Mouse (Mus musculus) stomach, embryonic 15.5 days (tissue): ENCODE measurements at regions not wholly inside any gene's neighbourhood (a gene's known extent, or its start where the extent isn't known, plus 50 kb on each side); places are given as distances from the start of the nearest gene placed in this dataset.

Source experiments
- ATAC-seq: fragments of 200-750 bp; cut with Nextera tagmentation; 2 replicates; pipeline ENCODE4 v1.8.0; 2017; ENCODE audit warnings: low read depth, moderate number of reproducible peaks, moderate TSS enrichment; ENCODE audit not compliant: insufficient read depth, low FRiP score
- H3K27ac ChIP-seq: fragments of 300-500 bp; sonication (generic); 2 replicates; pipeline ENCODE4 v1.5.1; 2015; ENCODE audit warnings: mild to moderate bottlenecking, inconsistent platforms
- H3K27me3 ChIP-seq: fragments of 300-500 bp; sonication (generic); replicated peaks from 2 replicates; pipeline ENCODE4 v1.6.1; 2015; ENCODE audit warnings: inconsistent platforms
- H3K36me3 ChIP-seq: fragments of 300-500 bp; sonication (generic); 2 replicates; pipeline ENCODE4 v1.6.1; 2015; ENCODE audit warnings: inconsistent platforms
- H3K4me1 ChIP-seq: fragments of 300-500 bp; sonication (generic); 2 replicates; pipeline ENCODE4 v1.6.1; 2015; ENCODE audit warnings: inconsistent platforms
- H3K4me2 ChIP-seq: fragments of 300-500 bp; sonication (generic); 2 replicates; pipeline ENCODE4 v1.6.1; 2015; ENCODE audit warnings: mild to moderate bottlenecking, inconsistent platforms
- H3K4me3 ChIP-seq: fragments of 300-500 bp; sonication (generic); replicated peaks from 2 replicates; pipeline ENCODE4 v1.5.1; 2015; ENCODE audit warnings: inconsistent platforms
- H3K9ac ChIP-seq: fragments of 300-500 bp; sonication (generic); 2 replicates; pipeline ENCODE4 v1.6.1; 2015; ENCODE audit warnings: inconsistent platforms
- H3K9me3 ChIP-seq: fragments of 300-500 bp; sonication (generic); 2 replicates; pipeline ENCODE4 v1.6.1; 2016; ENCODE audit warnings: inconsistent platforms
- WGBS: fragments of 180-500 bp; shearing (Covaris S2); methylation state at CpG from one replicate; pipeline ENCODE4 v1.1.7; 2015; 5-methylcytosine and 5-hydroxymethylcytosine counted together

DNA sequence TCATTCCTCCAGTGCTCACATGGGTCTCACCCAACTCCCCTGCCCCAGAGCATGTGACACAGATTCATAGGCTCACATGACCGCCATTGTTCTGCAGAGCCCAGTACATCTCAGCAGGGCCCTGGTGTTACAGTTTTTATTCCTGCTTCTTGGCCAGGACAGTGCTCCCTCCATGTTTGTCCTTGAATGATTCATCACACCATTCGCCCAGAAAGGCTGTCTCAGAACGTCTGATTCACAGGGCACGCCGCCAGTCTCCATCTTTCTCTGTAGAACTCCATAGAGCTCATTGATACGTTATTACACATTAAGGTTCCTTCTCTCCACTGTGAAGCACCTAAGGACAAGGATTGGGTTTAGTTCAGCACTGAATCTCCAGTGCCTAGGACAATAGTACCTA lies 79.9 kb upstream of the Otud4 start:
- no peaks in the 10 kb centered on the region for H3K36me3 ChIP-seq
- WGBS = 86% methylated on average over 6 of the region's 6 CpGs
- H3K9ac ChIP-seq = no peak overlapping the region
- no peak overlapping the region for H3K27ac ChIP-seq
- no peak for ATAC-seq
- H3K4me2 ChIP-seq = no peak overlapping the region
- no peaks in the 10 kb centered on the region for H3K27me3 ChIP-seq
- no peak overlapping the region for H3K4me3 ChIP-seq
- H3K9me3 ChIP-seq = no peaks in the 10 kb centered on the region
- peaks cover 4% of the 10 kb centered on the region; the same call in 1 of the 2 replicates for H3K4me1 ChIP-seq

DNA sequence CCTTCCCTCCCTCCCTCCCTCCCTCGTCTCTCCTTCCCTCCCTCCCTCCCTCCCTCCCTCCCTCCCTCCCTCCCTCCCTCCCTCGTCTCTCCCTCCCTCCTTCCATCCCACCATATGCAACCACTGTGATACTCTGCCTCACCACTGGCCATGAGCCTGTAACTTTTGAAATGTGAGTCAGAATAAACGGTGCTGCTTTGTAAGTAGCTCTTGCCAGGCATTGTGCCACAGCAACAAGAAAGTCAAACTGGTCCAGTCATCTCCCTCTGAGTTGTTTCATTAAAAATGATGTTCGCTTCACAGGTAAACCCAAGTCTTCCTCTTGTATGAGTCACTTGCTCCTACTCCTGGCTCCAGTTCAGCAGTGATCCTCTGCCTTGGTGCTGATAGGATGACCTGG lies 85.1 kb upstream of the Otud4 start:
- ATAC-seq = no peak
- H3K9me3 ChIP-seq = no peaks in the 10 kb centered on the region
- H3K27ac ChIP-seq = no peak overlapping the region
- WGBS = 70% methylated on average over 2 of the region's 4 CpGs
- no peaks in the 10 kb centered on the region for H3K27me3 ChIP-seq
- no peak overlapping the region for H3K4me3 ChIP-seq
- no peak overlapping the region for H3K9ac ChIP-seq
- no peaks in the 10 kb centered on the region for H3K36me3 ChIP-seq
- H3K4me2 ChIP-seq = no peak overlapping the region
- no peaks in the 10 kb centered on the region for H3K4me1 ChIP-seq

DNA sequence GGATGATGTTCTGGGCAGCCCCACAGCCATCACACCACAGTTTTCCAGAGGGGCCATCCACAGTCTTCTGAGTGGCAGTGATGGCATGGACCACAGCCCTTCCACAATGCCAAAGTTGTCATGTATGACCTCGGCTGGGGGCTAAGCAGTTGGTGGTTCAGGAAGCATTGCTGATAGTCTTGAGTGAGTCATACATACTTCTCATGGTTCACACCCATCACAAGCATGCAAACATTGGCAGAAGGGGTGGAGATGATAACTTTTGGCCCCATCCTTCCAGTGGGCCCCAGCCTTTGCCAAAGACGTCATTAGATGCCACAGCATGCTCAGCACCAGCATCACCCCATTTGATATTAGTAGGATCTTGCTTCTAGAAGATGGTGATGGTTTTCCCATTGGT lies 89.3 kb upstream of the Otud4 start:
- H3K4me2 ChIP-seq = no peak overlapping the region
- H3K36me3 ChIP-seq = no peaks in the 10 kb centered on the region
- no peaks in the 10 kb centered on the region for H3K27me3 ChIP-seq
- ATAC-seq = no peak
- no peak overlapping the region for H3K27ac ChIP-seq
- WGBS = 62% methylated on average over 2 of the region's 2 CpGs
- H3K9ac ChIP-seq = no peak overlapping the region
- H3K9me3 ChIP-seq = no peaks in the 10 kb centered on the region
- H3K4me1 ChIP-seq = no peaks in the 10 kb centered on the region
- no peak overlapping the region for H3K4me3 ChIP-seq

DNA sequence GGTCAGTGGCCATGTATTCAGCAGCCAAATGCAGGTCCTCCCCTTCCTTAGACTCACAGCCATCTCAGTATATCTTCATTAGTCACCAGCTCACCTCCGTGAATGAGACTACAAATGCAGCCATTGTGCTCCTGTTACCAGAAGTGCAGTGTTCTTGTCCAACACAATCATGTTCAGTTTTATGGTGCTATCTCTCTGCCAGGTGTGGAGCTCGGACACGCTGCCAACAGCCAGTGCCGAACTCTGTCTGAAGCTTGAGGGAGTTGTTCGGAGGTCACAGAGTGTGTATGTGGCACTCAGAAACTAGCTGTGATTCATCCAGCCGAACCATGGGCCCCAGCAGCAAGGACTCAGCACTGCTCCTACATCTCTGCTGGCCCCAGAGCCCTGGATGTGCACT lies 91.3 kb upstream of the Otud4 start:
- 73% methylated on average over 6 of the region's 6 CpGs for WGBS
- Histone ChIP-seq H3K4me2 (no peak overlapping the region), H3K9me3 (no peaks in the 10 kb centered on the region), H3K9ac (no peak overlapping the region), H3K27ac (no peak overlapping the region), H3K4me3 (no peak overlapping the region), H3K36me3 (no peaks in the 10 kb centered on the region), H3K4me1 (no peaks in the 10 kb centered on the region), H3K27me3 (no peaks in the 10 kb centered on the region)
- no peak for ATAC-seq

DNA sequence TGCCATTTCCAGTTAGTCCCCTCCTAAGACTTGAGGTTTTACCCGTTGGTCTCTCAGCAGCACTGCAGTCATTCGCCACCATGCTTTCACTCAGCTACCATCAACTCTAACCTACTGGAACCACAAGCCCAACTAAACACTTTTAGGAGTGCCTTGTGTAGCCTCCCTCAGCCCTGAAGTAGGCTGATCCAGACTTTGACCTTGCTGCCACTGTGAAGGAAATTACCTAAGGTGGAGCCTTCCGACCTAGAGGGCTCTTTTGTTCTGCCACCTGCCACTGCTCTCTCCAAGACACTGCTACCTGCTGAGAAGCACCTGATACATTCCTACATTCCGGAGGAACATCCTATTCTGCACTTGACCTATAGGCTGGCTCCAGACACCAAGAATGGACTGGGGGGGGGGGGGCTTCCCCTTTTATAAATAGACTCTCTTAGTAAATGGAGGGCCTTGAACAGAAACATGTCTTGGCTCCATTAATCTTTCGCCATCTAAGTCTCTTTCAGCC lies 93.5 kb upstream of the Otud4 start:
- WGBS = 85% methylated on average over 5 of the region's 5 CpGs
- Histone ChIP-seq H3K4me1 (no peaks in the 10 kb centered on the region), H3K9me3 (no peaks in the 10 kb centered on the region), H3K4me2 (no peak overlapping the region), H3K4me3 (no peak overlapping the region), H3K9ac (no peak overlapping the region), H3K36me3 (no peaks in the 10 kb centered on the region), H3K27ac (no peak overlapping the region), H3K27me3 (no peaks in the 10 kb centered on the region)
- ATAC-seq = no peak

DNA sequence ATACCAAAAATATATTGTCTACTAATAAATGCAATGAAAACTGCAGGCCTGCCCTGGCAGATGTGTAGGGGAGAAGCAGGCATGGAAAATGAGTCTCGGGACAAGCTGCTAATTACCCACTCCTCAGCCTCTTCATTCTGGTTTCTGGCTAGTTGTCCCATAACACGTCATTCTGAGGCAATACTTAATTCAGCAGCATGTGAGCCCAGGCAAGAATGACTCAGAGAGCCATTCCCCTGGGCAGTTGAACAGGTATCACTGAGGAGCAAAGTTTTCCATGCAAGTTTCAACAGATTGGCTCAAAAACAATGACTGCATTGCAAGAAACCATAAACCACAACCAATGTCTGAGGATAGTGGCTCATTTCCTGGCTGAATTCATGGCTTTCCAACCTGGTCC lies 97.0 kb upstream of the Otud4 start:
- no peak overlapping the region for H3K4me3 ChIP-seq
- no peak for ATAC-seq
- 56% methylated on average over 2 of the region's 2 CpGs for WGBS

DNA sequence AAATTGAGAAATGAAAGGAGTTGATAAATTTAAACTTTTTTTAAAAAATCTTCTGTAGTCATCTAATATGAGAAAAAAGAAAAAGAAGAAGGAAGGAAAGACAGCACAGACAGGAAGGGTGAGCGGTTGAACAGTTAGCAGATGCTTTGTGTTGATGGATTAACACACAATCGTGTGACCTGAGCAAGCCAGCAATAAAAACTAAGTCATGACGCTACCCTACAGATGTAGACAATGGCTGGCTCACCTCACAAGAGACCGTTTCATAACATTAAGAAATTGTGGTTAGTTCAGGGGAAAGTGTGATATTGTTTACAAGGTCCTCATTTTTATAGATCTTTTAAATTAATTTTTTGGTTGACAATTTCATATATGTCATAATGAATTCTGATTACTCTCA lies 99.4 kb upstream of the Otud4 start:
- ATAC-seq = no peak

More for the DNA sequence above, 97.0 kb upstream of the Otud4 start:
- Histone ChIP-seq H3K9ac (no peak overlapping the region), H3K4me2 (no peak overlapping the region), H3K4me1 (no peaks in the 10 kb centered on the region), H3K27ac (no peak overlapping the region), H3K36me3 (no peaks in the 10 kb centered on the region), H3K27me3 (no peaks in the 10 kb centered on the region), H3K9me3 (no peaks in the 10 kb centered on the region)

DNA sequence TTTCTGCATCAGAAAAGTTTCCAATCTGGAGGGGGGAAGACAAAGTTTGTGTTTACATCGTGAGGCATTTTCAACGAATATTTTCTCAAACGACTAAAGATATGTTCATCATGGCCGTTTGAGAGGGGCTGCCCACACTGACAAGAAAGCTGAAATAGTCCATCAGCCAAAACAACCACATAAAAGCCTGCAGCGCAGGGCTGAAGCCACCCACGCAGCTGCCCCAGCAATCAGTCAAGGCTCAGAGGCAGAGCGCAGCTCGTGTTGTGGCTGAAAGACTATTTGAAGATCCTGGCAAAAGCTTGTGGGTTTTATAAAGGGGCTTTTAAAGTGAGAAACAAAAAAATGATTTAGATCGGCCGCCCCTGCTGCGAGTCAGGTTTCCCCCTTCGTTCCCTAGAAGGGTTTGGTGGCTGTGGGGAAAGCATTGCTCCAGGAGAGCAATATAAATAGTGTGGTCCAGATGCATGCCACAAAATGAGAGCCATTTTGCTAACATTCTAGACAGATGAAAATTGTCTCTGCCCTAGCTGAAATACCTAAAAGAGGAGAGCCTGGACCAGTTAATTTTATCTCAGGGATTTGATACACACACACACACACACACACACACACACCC lies 105.0 kb upstream of the Otud4 start:
- Histone ChIP-seq H3K9me3 (no peaks in the 10 kb centered on the region), H3K4me3 (no peak overlapping the region), H3K4me1 (0 out of 2 replicates have a peak, but pooled peaks cover 4% of the 10 kb centered on the region), H3K4me2 (no peak overlapping the region; the same call in 1 of the 2 replicates), H3K9ac (no peak overlapping the region), H3K27ac (no peak overlapping the region), H3K27me3 (no peaks in the 10 kb centered on the region), H3K36me3 (no peaks in the 10 kb centered on the region)
- ATAC-seq = no peak
- WGBS = 40% methylated on average over 12 of the region's 12 CpGs

More for the DNA sequence above, 99.4 kb upstream of the Otud4 start:
- no peak overlapping the region for H3K9ac ChIP-seq
- no peak overlapping the region for H3K27ac ChIP-seq
- H3K36me3 ChIP-seq = no peaks in the 10 kb centered on the region
- H3K4me1 ChIP-seq = no peaks in the 10 kb centered on the region
- no peak overlapping the region for H3K4me3 ChIP-seq
- H3K4me2 ChIP-seq = no peak overlapping the region
- 72% methylated on average over 4 of the region's 4 CpGs for WGBS
- no peaks in the 10 kb centered on the region for H3K9me3 ChIP-seq
- no peaks in the 10 kb centered on the region for H3K27me3 ChIP-seq

DNA sequence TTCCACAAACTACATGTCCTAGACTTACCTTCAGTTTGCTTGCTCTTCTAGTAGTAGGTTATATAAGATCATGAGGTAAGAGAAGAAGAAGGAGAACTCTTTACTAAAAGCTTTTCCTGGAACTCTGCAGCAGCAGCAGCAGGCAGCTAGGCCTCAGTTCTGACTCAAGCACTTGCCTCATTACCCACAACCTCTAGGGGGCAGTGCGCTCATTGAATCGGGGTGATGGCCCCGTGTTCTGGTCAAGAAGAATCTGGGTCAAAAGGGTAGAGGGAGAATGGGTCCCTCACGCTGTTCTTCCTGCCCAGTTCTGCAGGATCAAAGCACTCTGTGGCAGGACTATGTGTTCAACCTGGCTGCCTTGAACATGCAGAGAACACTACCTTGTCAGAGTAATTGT lies 109.9 kb upstream of the Otud4 start:
- H3K4me2 ChIP-seq = no peak overlapping the region

DNA sequence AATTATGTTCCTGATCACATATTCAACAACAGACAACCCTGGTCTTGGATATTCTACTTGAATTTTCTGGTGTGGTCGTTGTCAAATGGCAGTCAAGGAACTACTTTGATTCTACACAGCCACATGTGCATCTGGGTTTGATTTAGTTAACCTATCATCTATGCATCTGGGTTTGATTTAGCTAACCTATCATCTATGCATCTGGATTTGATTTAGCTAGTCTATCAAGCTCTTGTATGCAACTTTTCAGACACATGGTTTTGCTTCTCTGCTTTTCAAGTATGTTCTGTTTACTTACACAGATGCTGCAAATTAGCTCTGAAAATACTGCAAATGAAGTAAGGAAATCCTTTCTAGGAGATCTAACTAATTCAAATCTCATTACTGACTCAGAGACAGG lies 117.4 kb upstream of the Otud4 start:
- Histone ChIP-seq H3K27me3 (no peaks in the 10 kb centered on the region), H3K4me2 (no peak overlapping the region), H3K9ac (no peak overlapping the region), H3K4me1 (no peaks in the 10 kb centered on the region), H3K36me3 (no peaks in the 10 kb centered on the region), H3K9me3 (no peaks in the 10 kb centered on the region), H3K27ac (no peak overlapping the region), H3K4me3 (no peak overlapping the region)
- 46% methylated on average over 1 of the region's 1 CpGs for WGBS
- ATAC-seq = no peak

More for the DNA sequence above, 109.9 kb upstream of the Otud4 start:
- no peak for ATAC-seq
- Histone ChIP-seq H3K27me3 (no peaks in the 10 kb centered on the region), H3K27ac (no peak overlapping the region), H3K36me3 (no peaks in the 10 kb centered on the region), H3K9me3 (no peaks in the 10 kb centered on the region), H3K4me1 (0 out of 2 replicates have a peak, but pooled peaks cover 4% of the 10 kb centered on the region), H3K9ac (no peak overlapping the region), H3K4me3 (no peak overlapping the region)
- WGBS = 35% methylated on average over 4 of the region's 4 CpGs

DNA sequence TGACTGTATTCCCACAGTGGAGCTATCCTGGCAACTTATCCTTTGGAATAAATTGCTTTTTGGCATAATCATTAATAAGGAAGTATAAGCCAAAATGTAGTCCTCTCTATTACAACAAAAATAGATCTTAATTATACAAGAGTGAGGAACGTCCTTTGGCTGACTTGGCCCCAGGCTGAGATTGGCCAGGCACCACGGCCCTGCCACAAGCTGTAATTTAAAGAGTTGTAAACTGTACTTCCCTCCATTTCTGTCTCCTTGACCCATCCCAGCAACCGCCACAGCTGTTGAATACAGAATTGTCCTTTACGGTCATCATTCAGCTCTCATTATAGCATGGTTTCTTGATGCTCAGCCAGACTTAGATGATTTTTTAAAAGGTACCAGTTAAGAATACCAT lies 119.6 kb upstream of the Smad1 start:
- no peak overlapping the region for H3K4me3 ChIP-seq
- ATAC-seq = no peak
- no peaks in the 10 kb centered on the region for H3K36me3 ChIP-seq
- H3K4me1 ChIP-seq = no peaks in the 10 kb centered on the region; the same call in 1 of the 2 replicates
- no peak overlapping the region for H3K4me2 ChIP-seq
- 54% methylated on average over 4 of the region's 4 CpGs for whole genome bisulfite sequencing
- no peaks in the 10 kb centered on the region for H3K27me3 ChIP-seq
- no peaks in the 10 kb centered on the region for H3K9me3 ChIP-seq
- H3K9ac ChIP-seq = no peak overlapping the region
- H3K27ac ChIP-seq = no peak overlapping the region

DNA sequence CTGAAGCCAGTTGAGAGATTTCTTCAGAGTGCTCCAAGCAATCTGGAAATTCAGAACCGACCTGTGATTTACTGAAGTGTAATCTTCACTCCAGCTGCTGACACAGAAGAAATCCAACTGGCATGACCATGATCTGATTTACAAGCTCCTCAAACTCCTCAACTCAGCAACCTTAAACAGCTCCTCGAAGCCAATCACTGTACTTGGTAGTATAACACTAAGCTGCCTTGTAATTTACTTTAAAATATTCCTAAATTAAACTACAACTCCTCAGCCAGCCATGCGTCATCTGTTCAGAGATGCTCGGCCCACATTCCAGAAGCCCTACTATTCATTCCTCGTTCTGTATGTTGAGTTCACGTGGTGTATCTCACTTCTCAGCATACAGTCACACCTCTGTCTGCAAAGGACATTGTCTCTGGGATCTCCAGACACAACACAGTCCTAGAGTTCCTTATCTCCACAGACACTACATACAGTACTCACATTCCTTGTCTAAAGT lies 116.0 kb upstream of the Smad1 start:
- Histone ChIP-seq H3K27ac (peak overlapping the region; percentile 44; the same call in 1 of the 2 replicates), H3K36me3 (no peaks in the 10 kb centered on the region), H3K4me1 (no peaks in the 10 kb centered on the region; the same call in 1 of the 2 replicates), H3K27me3 (no peaks in the 10 kb centered on the region), H3K4me2 (no peak overlapping the region), H3K9ac (no peak overlapping the region), H3K4me3 (no peak overlapping the region), H3K9me3 (no peaks in the 10 kb centered on the region)
- ATAC-seq = no peak; the same call in 1 of the 2 replicates
- 46% methylated on average over 6 of the region's 6 CpGs for WGBS
